In genomic region chr11:20455865-20456648, GRCm38 (mm10) we compare ENCODE assay signal across 8 mouse cellular contexts.
DNase-seq lines count a peak whose midpoint lies in the region; ATAC-seq and TF ChIP-seq lines count a peak whose summit lies in the region.

No protein-coding gene starts in this region.

- ATAC-seq in embryonic facial prominence, embryonic 13.5 days (ENCODE audit: insufficient number of reproducible peaks, insufficient read depth, low FRiP score, low TSS enrichment, low read depth): no peak
- ATAC-seq in intestine, postnatal 0 days: no peak

- H3K4me3 ChIP-seq in embryonic facial prominence, embryonic 13.5 days: peak overlapping the region; percentile 54
- peak overlapping the region; percentile 64 for H3K4me3 ChIP-seq in intestine, postnatal 0 days (ENCODE audit: low read depth, low read length)

- no peaks in the 10 kb centered on the region for H3K36me3 ChIP-seq in embryonic facial prominence, embryonic 13.5 days
- no peaks in the 10 kb centered on the region for H3K36me3 ChIP-seq in intestine, postnatal 0 days (ENCODE audit: control insufficient read depth, insufficient read depth)

- H3K27ac ChIP-seq in embryonic facial prominence, embryonic 13.5 days: no peak overlapping the region
- no peak overlapping the region for H3K27ac ChIP-seq in intestine, postnatal 0 days (ENCODE audit: low read depth, low read length)

- H3K4me2 ChIP-seq in embryonic facial prominence, embryonic 13.5 days: peak overlapping the region; percentile 97
- H3K4me2 ChIP-seq in intestine, postnatal 0 days (replicated peaks; ENCODE audit: low read depth): peak overlapping the region; percentile 98

- DNase-seq in adrenal gland, postnatal 14 days: peak; percentile 21
- DNase-seq in adrenal gland, adult 18-20 months (ENCODE audit: low spot score in 2 of 2): no peak
- peak; percentile 66 for DNase-seq in MN1 (ENCODE audit: low spot score)
- peak; percentile 80 for DNase-seq in mesoderm, embryonic 11.5 days (ENCODE audit: low read depth, low spot score)
- no peak for DNase-seq in spleen, adult 12 weeks (ENCODE audit: low spot score)
- no peak for DNase-seq in gastrocnemius, adult 18-20 months (ENCODE audit: low spot score)

- 3% methylated on average over 19 of the region's 19 CpGs for WGBS in embryonic facial prominence, embryonic 13.5 days
- 9% methylated on average over 19 of the region's 19 CpGs for WGBS in intestine, postnatal 0 days

- no peaks in the 10 kb centered on the region for H3K9me3 ChIP-seq in embryonic facial prominence, embryonic 13.5 days
- H3K9me3 ChIP-seq in intestine, postnatal 0 days (ENCODE audit: control insufficient read depth): no peaks in the 10 kb centered on the region

- no peak for TF ChIP-seq CTCF in intestine, postnatal 0 days (IDR thresholded peaks at IDR 0.05; ENCODE audit: low read depth)

- peaks cover 18% of the 10 kb centered on the region for H3K27me3 ChIP-seq in embryonic facial prominence, embryonic 13.5 days
- H3K27me3 ChIP-seq in intestine, postnatal 0 days (replicated peaks; ENCODE audit: control insufficient read depth, insufficient read depth, low read length): no peaks in the 10 kb centered on the region

- peaks cover 26% of the 10 kb centered on the region for H3K4me1 ChIP-seq in embryonic facial prominence, embryonic 13.5 days
- H3K4me1 ChIP-seq in intestine, postnatal 0 days (replicated peaks; ENCODE audit: control insufficient read depth, insufficient read depth, low read length): peaks cover 6% of the 10 kb centered on the region; the same call in 1 of the 2 replicates

- H3K9ac ChIP-seq in embryonic facial prominence, embryonic 13.5 days: peak overlapping the region; percentile 65
- peak overlapping the region; percentile 38; the same call in 1 of the 2 replicates for H3K9ac ChIP-seq in intestine, postnatal 0 days (ENCODE audit: low read depth, low read length)

Comparison
In these comparisons a context has a peak if more than half of its experiments do, and no peak if none do; other contexts are left out.
1. DNase-seq: peak in adrenal gland, postnatal 14 days (single experiment), MN1 (single experiment) and mesoderm, embryonic 11.5 days (single experiment); none in adrenal gland, adult 18-20 months (0 of 2), spleen, adult 12 weeks (single experiment) and gastrocnemius, adult 18-20 months (single experiment).